Mouse (Mus musculus) gastrocnemius, adult 2 months (tissue): ENCODE measurements around the gene Arhgef17. TPM values are rescaled to one million over a fixed set of nuclear protein-coding genes. Genes with fewer than 3 reads are reported as not detected.

Experiments used
- DNase-seq: peaks from one replicate; pipeline ENCODE4 v3.0.0; 2022
- H3K27ac ChIP-seq: fragments of 200-600 bp; 2 replicates; pipeline ENCODE4 v1.8.1; 2022; ENCODE audit warnings: mild to moderate bottlenecking
- H3K4me3 ChIP-seq: fragments of 200-600 bp; 2 replicates; pipeline ENCODE4 v1.8.1; 2022; ENCODE audit warnings: mild to moderate bottlenecking, moderate library complexity
- CTCF ChIP-seq: fragments of 200-600 bp; IDR thresholded peaks from 2 replicates; pipeline ENCODE4 v1.8.1; 2022; ENCODE audit warnings: antibody characterized with exemption, mild to moderate bottlenecking, moderate library complexity
- intact Hi-C: fragments of 180-260 bp; cut with DNase I; formaldehyde crosslinking; loops from one replicate; pipeline ENCODE4 v1.15.1; 2025
- total RNA-seq, 2 experiments: library from RNA; stranded (reverse); gene quantifications; 2 replicates each; pipeline ENCODE4 v1.2.3; 2021

Gene Arhgef17
- total RNA-seq, 2 experiments from 2014 or later: 20.9 to 33.3 TPM

GRCm38 (mm10) chr7:100905037-100905436, 26.9 kb downstream of the Arhgef17 start:
- Histone ChIP-seq H3K4me3 (no peak overlapping the region), H3K27ac (no peak overlapping the region; the same call in 1 of the 2 replicates)
- intact Hi-C loops: loop anchor here (5.0 kb wide), 2 partner anchors 82 to 147 kb away; no protein-coding TSS in a partner anchor
- no peak for TF ChIP-seq CTCF
- peak; percentile 12 for DNase-seq

GRCm38 (mm10) chr7:100904612-100905011, 27.3 kb downstream of the Arhgef17 start:
- Histone ChIP-seq H3K27ac (no peak overlapping the region; the same call in 1 of the 2 replicates), H3K4me3 (no peak overlapping the region)
- intact Hi-C loops: loop anchor here (5.0 kb wide), 2 partner anchors 83 to 148 kb away; no protein-coding TSS in a partner anchor
- no peak for TF ChIP-seq CTCF
- DNase-seq: peak; percentile 26

GRCm38 (mm10) chr7:100902451-100903137, 29.3 kb downstream of the Arhgef17 start:
- Histone ChIP-seq H3K4me3 (no peak overlapping the region), H3K27ac (no peak overlapping the region)
- TF ChIP-seq CTCF: peak; percentile 61
- peak; percentile 36 for DNase-seq
- intact Hi-C loops: no loop called here

- intact Hi-C loops: no loop called here
- TF ChIP-seq CTCF: no peak
- no peak overlapping the region for H3K4me3 ChIP-seq
- DNase-seq: no peak
- H3K27ac ChIP-seq: no peak overlapping the region
These were observed 34.1 kb downstream of the Arhgef17 start for GRCm38 (mm10) chr7:100897828-100898227.

- H3K27ac ChIP-seq: peak overlapping the region; percentile 88
- intact Hi-C loops: no loop called here
- H3K4me3 ChIP-seq: peak overlapping the region; percentile 81
- DNase-seq: peak; percentile 29
- TF ChIP-seq CTCF: no peak
These were observed 37.1 kb downstream of the Arhgef17 start for GRCm38 (mm10) chr7:100894833-100895226.

GRCm38 (mm10) chr7:100894057-100894832, 37.7 kb downstream of the Arhgef17 start:
- intact Hi-C loops: no loop called here
- peak overlapping the region; percentile 88 for H3K27ac ChIP-seq
- no peak for TF ChIP-seq CTCF
- DNase-seq: peak; percentile 65
- H3K4me3 ChIP-seq: peak overlapping the region; percentile 81

GRCm38 (mm10) chr7:100893249-100894056, 38.5 kb downstream of the Arhgef17 start:
- TF ChIP-seq CTCF: no peak
- Histone ChIP-seq H3K27ac (peak overlapping the region; percentile 88), H3K4me3 (peak overlapping the region; percentile 81)
- intact Hi-C loops: no loop called here
- DNase-seq: peak; percentile 60

- DNase-seq: peak; percentile 53
- Histone ChIP-seq H3K27ac (peak overlapping the region; percentile 28; the same call in 1 of the 2 replicates), H3K4me3 (no peak overlapping the region)
- intact Hi-C loops: no loop called here
- peak; percentile 96 for TF ChIP-seq CTCF
These were observed 45.4 kb downstream of the Arhgef17 start for GRCm38 (mm10) chr7:100886535-100886934.

- H3K4me3 ChIP-seq: no peak overlapping the region
- peak overlapping the region; percentile 87 for H3K27ac ChIP-seq
- intact Hi-C loops: no loop called here
These were observed 47.4 kb downstream of the Arhgef17 start for GRCm38 (mm10) chr7:100884460-100884859.

GRCm38 (mm10) chr7:100881950-100882349, 50.0 kb downstream of the Arhgef17 start:
- TF ChIP-seq CTCF: no peak

More at GRCm38 (mm10) chr7:100884460-100884859, 47.4 kb downstream of the Arhgef17 start:
- TF ChIP-seq CTCF: no peak
- peak; percentile 68 for DNase-seq

GRCm38 (mm10) chr7:100881531-100881930, 50.4 kb downstream of the Arhgef17 start:
- intact Hi-C loops: loop anchor here (2.0 kb wide), 1 partner anchor 29 kb away; no protein-coding TSS in a partner anchor
- DNase-seq: peak; percentile 92

More at GRCm38 (mm10) chr7:100881950-100882349, 50.0 kb downstream of the Arhgef17 start:
- DNase-seq: peak; percentile 20
- intact Hi-C loops: loop anchor here (2.0 kb wide), 1 partner anchor 29 kb away; no protein-coding TSS in a partner anchor
- H3K4me3 ChIP-seq: no peak overlapping the region
- H3K27ac ChIP-seq: peak overlapping the region; percentile 87

GRCm38 (mm10) chr7:100879595-100879994, 52.3 kb downstream of the Arhgef17 start:
- peak; percentile 61 for TF ChIP-seq CTCF
- H3K27ac ChIP-seq: peak overlapping the region; percentile 31; the same call in 1 of the 2 replicates
- no peak overlapping the region for H3K4me3 ChIP-seq
- intact Hi-C loops: loop anchor here (5.0 kb wide), 1 partner anchor 42 kb away; no protein-coding TSS in a partner anchor
- peak; percentile 76 for DNase-seq

More at GRCm38 (mm10) chr7:100881531-100881930, 50.4 kb downstream of the Arhgef17 start:
- Histone ChIP-seq H3K4me3 (peak overlapping the region; percentile 40), H3K27ac (peak overlapping the region; percentile 87)
- no peak for TF ChIP-seq CTCF
